Mouse (Mus musculus) MEL (cell line): ENCODE results near the gene Trp53tg5.

Source experiments
- CTCF ChIP-seq, 3 experiments: IDR thresholded peaks in 2 of 3; conservative IDR thresholded peaks in 1 of 3; 2 replicates each; pipeline ENCODE4 v1.5.1; 2011 to 2012; ENCODE audit warnings: low read length in 3 of 3, low read depth in 2 of 3, mild to moderate bottlenecking in 2 of 3, improper control_type of control experiment in 1 of 3, inconsistent platforms in 1 of 3, mixed read lengths in 1 of 3, moderate library complexity in 1 of 3; ENCODE audit not compliant: control insufficient read depth in 1 of 3, insufficient read depth in 1 of 3, poor library complexity in 1 of 3, severe bottlenecking in 1 of 3
- GATA1 ChIP-seq: IDR thresholded peaks from 2 replicates; pipeline ENCODE4 v1.6.1; 2011; ENCODE audit warnings: low read depth, low read length, improper control_type of control experiment
- HCFC1 ChIP-seq: IDR thresholded peaks from 2 replicates; pipeline ENCODE4 v1.6.1; 2012; ENCODE audit warnings: low read depth, mild to moderate bottlenecking, inconsistent platforms, low read length, improper control_type of control experiment, moderate library complexity
- MAX ChIP-seq: IDR thresholded peaks from 2 replicates; pipeline ENCODE4 v1.6.1; 2011; ENCODE audit warnings: low read length, improper control_type of control experiment
- NRF1 ChIP-seq: IDR thresholded peaks from 2 replicates; pipeline ENCODE4 v1.6.1; 2014; ENCODE audit warnings: low read depth, mild to moderate bottlenecking, inconsistent platforms, low read length, improper control_type of control experiment, moderate library complexity; ENCODE audit not compliant: poor library complexity, insufficient read depth, severe bottlenecking
- POLR2A ChIP-seq, 2 experiments: IDR thresholded peaks; 2 replicates each; pipeline ENCODE4 v1.6.1; 2011 to 2012; ENCODE audit warnings: low read length in 2 of 2, mild to moderate bottlenecking in 2 of 2, control low read depth in 1 of 2, improper control_type of control experiment in 1 of 2, low read depth in 1 of 2, moderate library complexity in 1 of 2; ENCODE audit not compliant: control insufficient read depth in 1 of 2, insufficient read depth in 1 of 2, poor library complexity in 1 of 2
- SMC3 ChIP-seq: IDR thresholded peaks from 2 replicates; pipeline ENCODE4 v1.6.1; 2011; ENCODE audit warnings: low read depth, low read length, improper control_type of control experiment
- USF1 ChIP-seq: IDR thresholded peaks from 2 replicates; pipeline ENCODE4 v1.6.1; 2014; ENCODE audit warnings: low read depth, mild to moderate bottlenecking, inconsistent platforms, low read length, improper control_type of control experiment, moderate library complexity

GRCm38 (mm10) chr2:164521841-164522240, 48.3 kb upstream of the Trp53tg5 start:
- TF ChIP-seq MAX (no peak), POLR2A (IDR thresholded peaks at IDR 0.05; ENCODE audit: control insufficient read depth in 1 of 2, insufficient read depth in 1 of 2, low read depth in 1 of 2, low read length in 2 of 2, poor library complexity in 1 of 2) (peak in 1 of 2 experiments; percentile 43; a peak in 1 of 4 replicates), CTCF (IDR thresholded peaks at IDR 0.05 in 2 of 3, conservative IDR thresholded peaks at IDR 0.05 in 1 of 3; ENCODE audit: control insufficient read depth in 1 of 3, insufficient read depth in 1 of 3, low read depth in 2 of 3, low read length in 3 of 3, poor library complexity in 1 of 3, severe bottlenecking in 1 of 3) (no peak), HCFC1 (no peak), USF1 (no peak), NRF1 (no peak), GATA1 (peak; percentile 29; the same call in 1 of the 2 replicates), SMC3 (no peak)
